Mouse (Mus musculus) spleen, postnatal 10 days (tissue): ENCODE measurements around the gene Rps6ka5.

Experiments used
- DNase-seq, 2 experiments: peaks; one replicate each; pipeline ENCODE4 v3.0.0; 2021 to 2022; ENCODE audit warnings: low spot score in 2 of 2

Gene Rps6ka5

DNA sequence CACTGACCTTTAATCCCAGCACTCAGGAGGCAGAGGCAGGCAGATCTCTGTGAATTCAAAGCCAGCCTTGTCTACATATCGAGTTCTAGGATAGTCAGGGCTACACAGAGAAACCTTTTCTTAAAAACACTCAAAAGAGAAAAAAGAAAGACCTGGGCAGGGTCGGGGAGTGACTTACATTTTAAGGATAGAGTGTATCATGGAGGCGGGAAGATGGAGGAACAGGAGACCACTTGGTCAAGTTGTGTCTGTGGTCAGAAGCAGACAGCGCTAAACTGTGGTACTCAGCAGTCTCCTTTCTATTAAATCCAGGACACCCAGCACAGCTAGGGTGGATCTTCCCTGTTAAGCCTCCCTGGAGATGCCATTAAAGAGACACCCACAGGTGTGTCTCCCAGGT is at the start of gene Rps6ka5:
TSS of gene Rps6ka5 (minus strand) at position 333 of the 400 bp plus-strand sequence.
- no peak for DNase-seq

- peak in 1 of 2 experiments; percentile 14 for DNase-seq
These were observed 49.3 kb upstream of the Rps6ka5 start for GRCm38 (mm10) chr12:100775911-100776581.

- DNase-seq = no peak
These were observed 48.5 kb upstream of the Rps6ka5 start for GRCm38 (mm10) chr12:100775291-100775690.

GRCm38 (mm10) chr12:100774756-100775155 is 48.0 kb upstream of the Rps6ka5 start:
- DNase-seq = no peak

DNA sequence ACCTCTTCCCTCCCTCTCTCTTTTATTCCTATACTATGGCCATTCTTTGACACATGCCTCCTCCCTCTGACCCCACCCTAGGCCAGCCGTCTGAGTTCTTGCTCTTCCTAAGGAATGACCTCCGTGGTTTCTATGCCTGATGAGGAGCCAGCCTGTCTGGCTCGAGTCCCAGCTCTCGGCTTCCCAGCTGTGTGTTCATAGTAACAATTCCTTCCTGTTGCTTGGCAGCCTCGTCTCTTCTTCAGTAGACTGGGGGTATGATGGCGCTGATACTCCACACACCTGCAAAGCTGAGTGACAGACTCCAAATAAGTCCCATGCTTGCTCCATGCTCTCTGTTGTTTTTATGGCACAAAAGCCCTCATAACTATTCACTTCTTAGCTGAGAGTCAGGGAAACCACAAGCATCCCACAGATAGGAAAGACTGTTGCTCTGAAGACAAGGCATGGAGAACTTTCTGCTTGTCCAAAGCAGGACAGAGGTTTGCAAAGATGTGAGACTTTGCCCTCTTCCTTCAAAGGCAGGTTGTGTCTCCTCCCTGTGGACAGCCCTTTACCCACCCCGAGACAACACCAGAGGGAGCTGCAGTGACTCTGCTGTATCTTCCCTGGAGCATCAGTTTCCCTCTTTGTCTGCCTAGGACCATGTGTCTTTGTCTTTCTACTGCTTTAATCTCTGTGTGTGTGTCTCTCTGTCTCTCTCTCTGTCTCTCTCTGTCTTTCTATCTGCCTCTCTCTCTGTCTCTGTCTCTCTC is 45.6 kb upstream of the Rps6ka5 start:
- peak in 1 of 2 experiments; percentile 20 for DNase-seq

- no peak for DNase-seq
These were observed 44.0 kb upstream of the Rps6ka5 start for GRCm38 (mm10) chr12:100770765-100771164.

DNA sequence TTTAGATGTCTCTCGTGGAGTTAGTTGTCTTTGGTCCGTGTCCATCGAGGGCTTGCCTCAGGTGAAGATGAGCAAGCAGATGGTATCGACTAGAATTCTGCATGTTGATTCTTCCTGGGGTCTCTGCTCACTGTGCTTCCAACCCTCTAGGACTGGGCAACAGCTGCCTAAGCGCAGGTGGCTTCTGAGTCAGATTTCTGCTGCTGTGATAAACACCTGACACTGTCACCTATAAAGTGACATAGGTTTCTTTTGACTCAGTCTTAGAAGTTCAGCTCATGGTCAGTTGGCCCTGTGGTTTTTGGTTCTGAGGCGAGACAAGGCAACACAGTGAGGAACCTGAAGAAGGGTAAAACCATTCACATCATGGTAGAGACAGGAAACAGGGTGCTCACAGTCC is 43.1 kb upstream of the Rps6ka5 start:
- DNase-seq = no peak

- peak; percentile 20 to 29 for DNase-seq
These were observed 37.7 kb upstream of the Rps6ka5 start for GRCm38 (mm10) chr12:100764329-100765018.

- no peak for DNase-seq
These were observed 36.1 kb upstream of the Rps6ka5 start for GRCm38 (mm10) chr12:100762663-100763425.

GRCm38 (mm10) chr12:100757427-100757826 is 30.6 kb upstream of the Rps6ka5 start:
- DNase-seq = no peak

DNA sequence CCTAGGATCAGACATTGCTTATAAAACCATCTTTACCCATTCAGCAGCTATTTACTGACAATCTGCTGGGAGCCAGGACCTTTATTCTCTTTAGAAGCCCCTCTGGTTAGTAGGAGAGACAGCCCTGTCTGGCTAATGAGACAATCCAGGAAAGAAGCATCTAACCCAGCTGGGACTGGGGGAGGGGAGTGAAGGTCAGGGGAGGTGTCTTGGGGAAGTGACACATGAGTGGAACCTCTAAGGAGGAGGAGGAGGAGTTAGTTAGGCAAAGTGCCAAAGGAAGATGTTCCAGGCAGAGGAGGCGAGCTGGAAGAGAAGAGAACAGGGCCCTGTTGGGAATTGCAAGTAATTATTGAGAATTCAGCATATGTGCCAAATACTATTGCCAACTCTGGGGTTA is 26.9 kb upstream of the Rps6ka5 start:
- no peak for DNase-seq

- no peak for DNase-seq
These were observed 26.2 kb upstream of the Rps6ka5 start for GRCm38 (mm10) chr12:100752977-100753376.

GRCm38 (mm10) chr12:100742468-100742867 is 15.7 kb upstream of the Rps6ka5 start:
- no peak for DNase-seq

DNA sequence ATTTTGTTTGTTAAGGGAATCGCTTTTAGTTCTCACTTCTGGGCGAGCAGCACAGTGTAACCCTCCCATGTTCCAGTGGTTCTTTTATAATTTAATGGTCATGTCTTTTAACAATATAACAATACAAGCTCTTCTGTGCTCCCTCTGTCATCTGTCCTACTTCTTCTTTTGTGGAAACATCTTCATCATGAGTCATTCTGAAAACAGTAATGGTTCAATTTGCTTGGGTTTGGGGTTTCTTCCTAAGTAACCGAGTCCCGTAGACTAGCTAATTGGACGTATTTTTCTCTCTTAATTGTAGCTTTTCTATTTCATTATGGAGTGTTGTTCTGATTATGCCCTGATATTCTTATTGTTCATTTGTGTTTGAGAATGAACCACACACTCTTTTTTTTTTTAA is 13.5 kb upstream of the Rps6ka5 start:
- no peak for DNase-seq

DNA sequence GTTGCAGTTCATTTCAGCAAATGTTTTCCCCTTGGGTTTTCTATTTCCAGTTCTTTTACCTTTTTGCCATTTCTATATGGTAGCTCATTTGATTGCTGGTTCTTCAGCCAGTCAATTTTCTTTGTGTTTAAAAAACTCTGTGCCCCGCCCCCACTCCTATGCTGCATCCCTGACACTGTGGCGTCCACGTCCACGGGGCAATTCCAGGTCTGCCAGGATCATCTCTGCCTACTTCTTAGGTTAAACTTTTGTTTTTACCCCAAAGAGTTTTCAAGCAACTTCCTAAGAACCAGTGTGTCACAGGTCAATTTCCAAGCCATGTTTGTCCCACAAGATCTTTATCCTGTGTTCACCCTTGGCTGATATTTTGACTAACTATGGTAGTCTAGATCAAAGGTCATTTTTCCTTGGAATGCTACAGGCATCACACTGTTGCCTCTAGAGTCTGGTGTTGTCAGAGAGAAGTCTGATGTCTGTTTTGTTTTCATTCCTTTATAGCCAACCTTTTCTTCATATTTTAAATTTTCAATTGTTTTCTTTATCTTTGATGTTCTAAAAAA is 12.3 kb upstream of the Rps6ka5 start:
- DNase-seq = no peak

DNA sequence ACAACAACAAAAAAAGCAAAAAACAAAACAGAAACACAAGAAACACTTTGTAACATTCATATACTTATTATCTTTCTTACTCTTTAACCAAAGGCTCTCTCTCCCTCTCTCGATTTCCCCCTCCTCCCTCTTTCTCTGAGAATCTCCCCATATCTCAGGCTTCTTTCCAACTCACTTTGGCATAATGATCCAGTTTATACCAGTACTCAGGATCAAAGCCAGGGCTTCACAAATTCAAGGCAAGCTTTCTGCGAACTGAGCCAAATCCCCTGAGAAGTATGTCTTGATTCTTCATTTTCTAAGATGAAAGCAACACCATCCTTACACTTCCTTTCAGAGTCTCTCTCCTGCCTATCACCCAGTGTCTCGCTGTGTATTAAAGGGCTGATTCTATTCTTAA is 11.7 kb upstream of the Rps6ka5 start:
- no peak for DNase-seq

GRCm38 (mm10) chr12:100735581-100735980 is 8.8 kb upstream of the Rps6ka5 start:
- DNase-seq = no peak

GRCm38 (mm10) chr12:100735156-100735555 is 8.4 kb upstream of the Rps6ka5 start:
- no peak for DNase-seq

GRCm38 (mm10) chr12:100728646-100729485 is 2.1 kb upstream of the Rps6ka5 start:
- peak; percentile 17 to 49 for DNase-seq

DNA sequence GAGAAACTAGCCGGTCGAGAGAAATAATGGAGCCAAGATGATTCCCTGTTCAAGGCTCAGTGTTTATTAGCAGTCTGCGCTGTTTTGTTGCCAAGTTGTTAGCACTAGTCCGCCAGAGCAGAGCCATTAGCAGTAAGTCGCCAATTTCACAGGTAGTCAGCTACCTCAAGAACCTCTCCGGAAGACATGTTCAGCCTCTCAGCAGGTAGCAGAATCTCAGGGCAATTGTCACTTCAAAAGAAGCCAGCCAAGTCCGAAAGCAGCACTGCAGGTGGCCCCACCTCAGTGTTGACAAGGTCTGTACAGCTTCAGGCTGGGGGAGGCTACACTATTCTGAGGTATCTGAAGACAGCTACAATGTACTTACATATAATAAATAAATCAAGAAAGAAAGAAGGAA is 1.1 kb upstream of the Rps6ka5 start:
- no peak for DNase-seq

GRCm38 (mm10) chr12:100725458-100725786 is 1.4 kb downstream of the Rps6ka5 start:
- DNase-seq = no peak
